Mouse (Mus musculus) heart, adult 9 months (tissue): Measurements from ENCODE around the gene Pter.
A peak's percentile ranks its signal among the peaks of the same experiment; 100 is the strongest.

Source experiments
- DNase-seq, 2 experiments: peaks; one replicate each; pipeline ENCODE4 v3.0.0; 2022; ENCODE audit warnings: low spot score in 2 of 2

Pter gene

DNA sequence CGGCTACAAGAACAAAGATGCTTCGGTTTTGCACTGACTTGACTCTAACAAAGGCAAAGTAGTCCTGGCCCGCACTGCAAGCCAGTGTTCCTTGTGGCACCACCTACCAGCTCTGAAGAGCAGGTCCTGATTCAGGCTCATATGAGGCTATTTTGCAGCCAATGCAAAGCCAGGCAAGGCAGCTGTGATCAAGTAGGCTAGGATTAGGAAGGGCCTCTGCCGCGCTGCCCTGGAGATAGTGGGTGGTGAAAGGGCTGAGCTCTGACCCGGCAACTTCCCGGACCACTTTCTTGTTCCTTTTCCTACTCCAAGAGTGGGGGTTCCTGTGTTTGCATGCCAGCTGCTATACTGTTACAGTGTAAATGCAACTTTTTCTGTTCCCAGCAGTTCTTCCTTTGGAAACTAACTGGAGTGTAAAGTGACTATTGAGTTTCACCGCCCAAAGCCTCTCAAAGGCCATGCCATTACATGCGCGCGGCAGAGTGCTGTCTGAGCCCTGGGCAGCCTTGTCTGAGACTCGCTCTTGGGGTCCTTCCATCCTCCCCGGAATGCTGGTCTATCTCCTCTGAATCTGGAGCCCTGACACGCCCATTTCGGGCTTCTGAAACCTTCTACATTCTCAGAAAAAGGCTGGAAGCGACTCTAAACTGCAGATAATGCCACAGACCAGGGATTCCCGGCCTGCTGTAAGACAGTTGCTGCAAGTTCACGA, 85.6 kb downstream of the Pter start:
- no peak for DNase-seq

DNA sequence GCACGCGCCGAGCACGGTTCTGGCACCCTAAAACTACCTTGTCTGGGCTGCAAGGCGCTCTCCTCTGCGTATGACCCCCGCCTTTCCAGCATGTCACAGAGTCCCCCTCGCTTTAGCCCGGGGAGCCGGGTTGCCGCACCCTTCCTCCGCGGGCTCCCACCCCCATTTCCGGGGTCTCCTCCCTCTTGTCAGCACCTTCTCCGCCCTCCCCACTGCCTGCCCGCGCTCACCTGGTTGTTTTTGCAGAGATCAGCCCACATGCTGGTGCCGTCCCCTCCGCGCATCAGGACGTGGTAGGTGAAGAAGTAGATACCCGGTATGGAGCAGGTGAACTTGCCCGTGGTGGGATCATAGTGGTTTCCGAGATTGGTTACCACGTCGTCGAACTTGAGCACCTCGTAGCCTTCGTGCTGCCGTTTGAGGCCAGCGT, 86.2 kb downstream of the Pter start:
- DNase-seq: no peak

DNA sequence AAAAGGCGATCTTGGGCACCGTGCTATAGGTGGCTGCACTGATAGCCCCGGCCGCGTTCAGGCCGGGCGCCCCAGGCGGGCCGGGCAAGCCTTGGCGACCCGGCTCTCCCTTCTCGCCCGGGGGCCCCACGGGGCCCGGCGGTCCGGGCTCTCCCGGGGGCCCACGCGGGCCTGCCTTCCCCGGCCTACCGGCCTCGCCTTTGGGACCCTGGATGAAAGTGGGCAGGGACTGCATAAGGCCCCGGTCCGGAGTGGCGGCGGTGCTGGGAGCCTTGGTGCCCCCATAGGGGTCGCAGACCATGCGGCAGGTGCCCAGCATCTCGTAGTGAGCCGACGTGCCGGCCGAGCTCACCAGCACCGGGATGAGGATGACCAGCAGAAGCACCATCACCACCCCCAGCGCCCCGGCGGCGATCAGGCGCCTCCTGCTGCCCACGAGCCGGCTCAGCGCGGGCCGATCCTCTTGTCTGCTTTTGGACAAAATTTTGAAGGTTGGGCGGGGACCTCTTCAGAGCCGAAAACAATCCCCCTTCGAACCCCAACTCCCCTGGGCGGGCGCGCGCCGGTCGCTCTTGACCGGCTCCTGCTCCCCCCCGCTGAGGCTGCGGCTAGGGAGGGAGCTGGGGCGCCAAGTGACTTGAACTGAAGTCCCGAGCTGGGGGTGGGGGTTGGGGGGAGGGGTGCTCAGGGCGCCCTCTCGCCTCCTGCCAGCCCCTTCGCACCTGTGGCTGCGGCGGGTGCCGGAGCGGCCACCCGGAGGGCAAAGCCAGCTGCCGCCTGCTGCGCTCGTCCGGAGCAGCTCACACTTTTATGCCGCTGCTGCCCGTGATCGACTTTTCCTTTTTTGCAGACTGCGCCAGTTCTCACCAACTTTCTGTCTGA, 86.9 kb downstream of the Pter start:
- peak; percentile 4 to 10 for DNase-seq

DNA sequence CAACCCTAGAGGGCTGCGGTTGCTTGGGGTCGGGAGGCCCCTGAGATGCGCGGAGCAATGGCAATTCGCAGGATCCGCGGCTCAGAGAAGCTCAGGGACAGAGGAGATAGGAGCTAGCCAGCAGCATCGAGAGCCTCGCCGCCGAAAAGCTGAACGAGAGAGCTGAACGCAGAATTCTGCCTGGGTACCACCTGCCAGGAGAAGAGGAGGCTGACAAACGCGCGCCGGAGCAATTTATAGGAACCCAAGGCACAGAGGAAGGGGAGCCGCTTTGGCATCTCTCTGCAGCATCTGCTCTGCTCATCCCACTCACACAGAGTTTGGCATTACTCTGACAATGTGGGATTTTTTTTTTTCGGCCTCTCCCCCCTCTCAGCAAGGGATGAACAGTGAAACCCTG, 87.6 kb downstream of the Pter start, which contains the start of gene C1ql3:
TSS of gene C1ql3 (minus strand) at position 335 of the 400 bp plus-strand sequence.
- no peak for DNase-seq

DNA sequence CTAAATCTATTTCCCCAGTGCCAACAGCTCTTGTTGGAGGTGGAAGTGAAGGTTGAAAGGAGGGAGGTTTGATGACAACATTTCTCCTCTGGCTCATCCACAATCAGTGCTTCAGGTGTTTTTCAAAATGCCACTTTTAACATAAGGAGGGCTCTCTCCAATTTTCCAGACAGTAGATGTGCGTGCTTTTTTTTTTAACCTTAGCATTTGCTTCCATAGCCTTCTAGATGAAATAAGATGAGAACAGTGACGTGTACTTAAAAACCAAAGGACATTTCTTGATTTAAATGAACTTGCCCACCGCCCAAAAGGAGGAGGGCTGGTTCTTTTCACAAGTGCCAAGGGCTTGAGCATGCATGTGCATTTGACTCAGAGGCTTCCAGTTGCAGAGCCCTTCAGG, 88.1 kb downstream of the Pter start:
- no peak for DNase-seq

DNA sequence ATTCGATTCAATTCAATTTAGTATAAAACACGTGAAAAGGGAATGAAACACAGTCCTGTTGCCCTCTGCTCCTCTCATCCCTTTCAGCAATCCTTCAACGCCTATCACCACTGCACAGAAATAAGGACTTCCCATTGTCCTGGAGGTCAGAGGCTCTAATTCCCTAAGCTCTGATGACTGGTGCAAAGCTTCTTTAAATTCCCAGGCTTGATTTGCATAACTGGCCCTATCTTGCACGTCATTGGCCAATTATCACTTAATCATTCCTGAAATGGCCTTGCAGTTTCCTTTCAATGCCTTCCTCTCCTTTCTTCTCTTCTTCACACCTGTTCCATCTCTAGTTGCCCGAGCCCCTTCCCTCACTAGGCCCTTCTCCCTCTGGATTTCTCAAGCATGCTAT, 94.5 kb downstream of the Pter start:
- no peak for DNase-seq

DNA sequence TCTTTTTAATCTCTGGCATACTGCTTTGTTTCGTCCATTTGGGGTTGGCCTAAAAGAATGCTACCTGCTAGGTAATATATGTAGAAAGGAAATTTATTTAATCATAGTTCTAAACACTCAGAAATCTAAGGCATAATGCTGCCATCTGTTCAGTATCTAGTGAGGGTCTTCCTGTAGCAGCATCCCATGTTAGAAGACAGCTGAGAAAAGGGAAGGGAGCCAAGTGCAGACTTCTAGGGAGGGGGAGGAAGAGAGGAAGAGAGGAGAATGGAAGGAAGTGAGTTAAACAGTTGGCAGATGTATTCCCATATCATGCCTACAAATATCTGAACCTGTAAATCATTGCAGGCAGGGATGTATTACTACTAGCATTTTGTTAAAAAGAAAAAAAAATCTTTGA, 95.0 kb downstream of the Pter start:
- DNase-seq: no peak

DNA sequence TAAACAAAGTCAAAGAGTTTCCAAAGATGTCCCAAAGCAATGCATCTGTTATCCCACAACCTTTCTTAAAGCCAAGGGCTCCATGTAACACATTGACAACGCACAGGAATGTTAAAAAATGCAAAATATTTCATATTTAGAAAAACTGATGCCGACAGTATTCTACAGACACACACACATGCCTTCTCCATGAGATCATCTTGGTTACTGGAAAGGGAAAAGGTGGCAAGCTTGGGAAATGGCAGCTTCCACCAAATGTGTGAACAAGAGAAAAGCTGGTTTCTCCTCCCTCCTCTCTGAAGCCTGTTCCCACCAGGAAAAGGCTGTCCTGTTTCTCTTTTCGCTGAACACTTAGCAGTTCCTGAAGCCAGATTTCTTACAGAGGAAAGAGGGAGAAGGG, 114.9 kb downstream of the Pter start:
- DNase-seq: no peak

DNA sequence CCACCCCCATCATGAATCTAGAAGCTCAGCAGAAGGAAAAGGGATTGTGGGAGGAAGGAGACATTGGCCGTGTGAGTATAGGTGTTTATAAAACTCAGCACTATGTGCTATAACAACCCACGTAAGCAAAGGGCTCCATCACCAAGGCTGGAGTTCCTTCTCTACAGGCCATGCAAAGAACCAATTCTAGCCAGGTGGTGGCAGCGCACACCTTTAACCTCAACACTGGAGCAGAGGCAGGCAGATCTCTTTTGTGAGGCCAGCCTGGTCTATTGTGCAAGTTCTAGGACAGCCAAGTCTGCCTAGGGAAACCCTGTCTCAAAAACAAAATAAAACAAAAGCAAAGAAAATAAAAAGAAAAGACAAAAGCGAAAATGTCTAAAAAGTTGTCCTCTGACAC, 115.9 kb downstream of the Pter start:
- DNase-seq: no peak

DNA sequence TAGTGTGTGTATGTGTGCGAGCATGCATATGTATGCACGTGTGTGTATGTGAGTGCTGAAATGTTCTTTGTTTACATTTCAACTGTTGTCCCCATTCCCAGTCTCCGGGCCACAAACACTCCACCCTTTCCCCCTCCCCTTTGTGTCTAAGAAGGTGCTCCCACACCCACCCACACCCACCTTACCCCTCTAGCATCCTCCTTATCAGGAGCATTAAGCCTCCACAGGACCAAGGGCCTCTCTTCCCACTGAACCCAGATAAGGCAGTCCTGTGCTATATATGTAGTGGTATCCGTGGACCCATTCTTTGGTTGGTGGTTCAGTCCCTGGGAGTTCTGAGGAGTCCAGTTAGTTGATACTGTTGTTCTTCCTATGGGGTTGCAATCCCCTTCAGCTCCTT, 120.7 kb downstream of the Pter start:
- no peak for DNase-seq

DNA sequence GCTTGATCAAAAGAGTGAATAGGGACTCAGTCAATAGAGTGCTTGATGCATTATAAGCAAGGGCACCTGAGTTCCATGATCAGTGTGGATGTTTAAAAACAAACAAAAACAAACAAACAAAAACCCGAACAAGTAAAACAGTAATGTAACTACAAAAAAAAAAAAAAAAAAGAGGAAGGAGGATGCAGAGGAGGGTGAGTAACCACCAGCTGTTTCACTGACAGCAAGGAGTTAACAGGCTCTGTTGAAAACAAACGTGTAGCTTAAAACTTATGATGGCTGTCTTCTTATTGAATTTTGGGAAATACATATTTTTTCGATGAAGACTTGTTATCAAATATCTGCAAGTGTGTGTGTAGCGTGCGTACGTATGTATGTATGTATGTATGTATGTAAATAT, 124.8 kb downstream of the Pter start:
- DNase-seq: no peak
